Mouse (Mus musculus): ENCODE data around the gene Lzic.
A peak's percentile ranks its signal among the peaks of the same experiment; 100 is the strongest.

DNA sequence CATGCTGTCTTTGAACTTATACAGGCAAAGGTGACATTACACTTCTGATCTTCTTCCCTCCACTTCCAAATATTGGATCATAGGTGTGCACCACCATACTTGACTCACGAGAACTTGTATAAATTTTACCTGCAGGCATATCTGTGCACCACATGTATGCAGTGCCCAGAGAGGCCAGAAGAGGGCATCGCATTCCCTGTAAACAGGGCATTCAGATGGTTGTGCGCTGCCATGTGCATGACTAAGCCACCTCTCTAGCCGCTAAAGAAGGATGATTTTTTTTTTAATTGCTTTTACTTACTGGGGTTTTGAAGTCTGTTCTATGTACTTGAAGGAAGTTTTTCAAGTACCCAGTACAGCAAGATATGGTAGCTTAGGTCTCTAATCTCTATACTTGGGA lies 31.4 kb upstream of the Lzic start:
- TF ChIP-seq CTCF (IDR thresholded peaks at IDR 0.05; ENCODE audit: insufficient read depth, low read length): peak; percentile 46
- TF ChIP-seq POLR2A (IDR thresholded peaks at IDR 0.05; ENCODE audit: borderline replicate concordance, extremely low read depth, low read depth, low read length): no peak
